Mouse (Mus musculus) spleen, adult 12 weeks (tissue): ENCODE results near the gene Nme7.

ENCODE experiments used
- DNase-seq: peaks from one replicate; pipeline ENCODE4 v3.0.0; 2022; ENCODE audit warnings: low spot score

Nme7 gene

GRCm38 (mm10) chr1:164384972-164385371, 81.1 kb downstream of the Nme7 start:
- no peak for DNase-seq

- no peak for DNase-seq
Observed at GRCm38 (mm10) chr1:164389743-164390142, 85.8 kb downstream of the Nme7 start.

- DNase-seq = no peak
Observed at GRCm38 (mm10) chr1:164392176-164392575, 88.3 kb downstream of the Nme7 start.

- no peak for DNase-seq
Observed at GRCm38 (mm10) chr1:164395131-164395780, 91.3 kb downstream of the Nme7 start.

GRCm38 (mm10) chr1:164397672-164398071, 93.8 kb downstream of the Nme7 start:
- DNase-seq = no peak

GRCm38 (mm10) chr1:164399578-164399977, 95.7 kb downstream of the Nme7 start:
- DNase-seq = no peak

- no peak for DNase-seq
Observed at GRCm38 (mm10) chr1:164405385-164405802, 101.5 kb downstream of the Nme7 start.

- DNase-seq = no peak
Observed at GRCm38 (mm10) chr1:164406506-164406905, 102.6 kb downstream of the Nme7 start.

- no peak for DNase-seq
Observed at GRCm38 (mm10) chr1:164408655-164409054, 104.7 kb downstream of the Nme7 start.

GRCm38 (mm10) chr1:164411306-164411705, 107.4 kb downstream of the Nme7 start:
- DNase-seq = no peak

GRCm38 (mm10) chr1:164412906-164413305, 109.0 kb downstream of the Nme7 start:
- DNase-seq = no peak

GRCm38 (mm10) chr1:164413608-164414007, 109.7 kb downstream of the Nme7 start:
- no peak for DNase-seq

- no peak for DNase-seq
Observed at GRCm38 (mm10) chr1:164415347-164415751, 111.4 kb downstream of the Nme7 start.

- DNase-seq = no peak
Observed at GRCm38 (mm10) chr1:164416692-164417394, 112.9 kb downstream of the Nme7 start.

- no peak for DNase-seq
Observed at GRCm38 (mm10) chr1:164417604-164418003, 113.7 kb downstream of the Nme7 start.

- no peak for DNase-seq
Observed at GRCm38 (mm10) chr1:164418320-164418719, 114.4 kb downstream of the Nme7 start.

GRCm38 (mm10) chr1:164419401-164419800, 115.5 kb downstream of the Nme7 start:
- DNase-seq = no peak

GRCm38 (mm10) chr1:164420623-164421354, 116.9 kb downstream of the Nme7 start:
- no peak for DNase-seq

- DNase-seq = no peak
Observed at GRCm38 (mm10) chr1:164426227-164426626, 122.3 kb downstream of the Nme7 start.

- DNase-seq = no peak
Observed at GRCm38 (mm10) chr1:164427777-164428176, 123.9 kb downstream of the Nme7 start.

- no peak for DNase-seq
Observed at GRCm38 (mm10) chr1:164428644-164429043, 124.7 kb downstream of the Nme7 start.

GRCm38 (mm10) chr1:164432649-164433048, 128.7 kb downstream of the Nme7 start:
- no peak for DNase-seq

GRCm38 (mm10) chr1:164434049-164434448, 130.1 kb downstream of the Nme7 start:
- DNase-seq = no peak
